Comparison of ENCODE assay signal across 15 mouse cellular contexts in genomic region chr2:52512206-52512605, GRCm38 (mm10).
A peak's percentile ranks its signal among the peaks of the same experiment; 100 is the strongest.
DNase-seq lines count a peak whose midpoint lies in the region; ATAC-seq and TF ChIP-seq lines count a peak whose summit lies in the region.
"Had no signal": no experiment of that assay in that cellular context is flagged by ENCODE, and none has a peak within 500 bp of the region (broad histone marks: within the 10 kb centered on the region; RNA-seq: fewer than 3 reads in every experiment).

No protein-coding gene starts in this region.

- no peak for TF ChIP-seq POLR2A in brain, embryonic 14.5 days (IDR thresholded peaks at IDR 0.05; ENCODE audit: borderline replicate concordance, extremely low read depth, insufficient read depth, insufficient read length, poor library complexity, severe bottlenecking)

- no peak overlapping the region for H3K4me2 ChIP-seq in embryonic facial prominence, embryonic 14.5 days (ENCODE audit: low read depth, low read length)
- H3K4me2 ChIP-seq in hindbrain, embryonic 14.5 days (replicated peaks), result peak overlapping the region; percentile 19
- peak overlapping the region; percentile 18; the same call in 1 of the 2 replicates for H3K4me2 ChIP-seq in midbrain, embryonic 16.5 days (ENCODE audit: low read length)
- H3K4me2 ChIP-seq: embryonic facial prominence, embryonic 13.5 days; limb, embryonic 13.5 days had no signal

- 61% methylated on average over 3 of the region's 3 CpGs for WGBS in embryonic facial prominence, embryonic 14.5 days
- 13% methylated on average over 3 of the region's 3 CpGs for WGBS in hindbrain, embryonic 14.5 days
- WGBS in midbrain, embryonic 16.5 days, result 39% methylated on average over 3 of the region's 3 CpGs

- no peaks in the 10 kb centered on the region; the same call in 1 of the 2 replicates for H3K27me3 ChIP-seq in embryonic facial prominence, embryonic 14.5 days (replicated peaks; ENCODE audit: control insufficient read depth, insufficient read depth, low read length)
- no peaks in the 10 kb centered on the region for H3K27me3 ChIP-seq in hindbrain, embryonic 14.5 days (ENCODE audit: control insufficient read depth, insufficient read depth, low read length)
- H3K27me3 ChIP-seq in midbrain, embryonic 16.5 days (ENCODE audit: control insufficient read depth, insufficient read depth, low read depth, low read length), result no peaks in the 10 kb centered on the region

- ATAC-seq in embryonic facial prominence, embryonic 14.5 days (ENCODE audit: low read depth), result peak; percentile 61; the same call in 1 of the 2 replicates
- ATAC-seq in hindbrain, embryonic 14.5 days (ENCODE audit: low FRiP score), result peak; percentile 49; the same call in 1 of the 2 replicates
- ATAC-seq in midbrain, embryonic 16.5 days, result 0 out of 2 replicates have a peak, but pooled peaks have one; percentile 36
- ATAC-seq in erythroid progenitor cell, adult 5-6 weeks (replicated peaks; ENCODE audit: low FRiP score, poor library complexity, severe bottlenecking), result no peak
- ATAC-seq: CD4-positive, CD25-positive, alpha-beta regulatory T cell, adult 4 months had no signal

- H3K36me3 ChIP-seq in embryonic facial prominence, embryonic 14.5 days (ENCODE audit: control insufficient read depth, insufficient read depth, low read length), result no peaks in the 10 kb centered on the region
- no peaks in the 10 kb centered on the region for H3K36me3 ChIP-seq in hindbrain, embryonic 14.5 days (replicated peaks; ENCODE audit: control insufficient read depth, insufficient read depth)
- H3K36me3 ChIP-seq in midbrain, embryonic 16.5 days (ENCODE audit: control insufficient read depth, insufficient read depth, low read length), result no peaks in the 10 kb centered on the region
- H3K36me3 ChIP-seq: embryonic facial prominence, embryonic 13.5 days; limb, embryonic 13.5 days had no signal

- no peak overlapping the region for H3K4me3 ChIP-seq in embryonic facial prominence, embryonic 14.5 days (ENCODE audit: low read depth, low read length)
- H3K4me3 ChIP-seq in hindbrain, embryonic 14.5 days (replicated peaks; ENCODE audit: low read length), result no peak overlapping the region
- no peak overlapping the region for H3K4me3 ChIP-seq in midbrain, embryonic 16.5 days (ENCODE audit: low read depth, low read length)
- H3K4me3 ChIP-seq: embryonic facial prominence, embryonic 13.5 days; limb, embryonic 13.5 days had no signal

- DNase-seq in brain, embryonic 14.5 days (ENCODE audit: low read depth), result peak; percentile 51
- no peak for DNase-seq in embryonic facial prominence, embryonic 14.5 days (ENCODE audit: low spot score)
- DNase-seq in hindbrain, embryonic 14.5 days (ENCODE audit: low spot score), result no peak
- no peak for DNase-seq in cerebellum, adult 11 months
- DNase-seq in cerebellum, adult 11-12 months, result no peak
- DNase-seq: heart, adult 11 months; heart, postnatal 10 days; kidney, adult 8-10 months; layer of hippocampus, postnatal 36 days; liver, postnatal 0 days had no signal

- no peak overlapping the region for H3K27ac ChIP-seq in embryonic facial prominence, embryonic 14.5 days (replicated peaks; ENCODE audit: low read depth, low read length)
- peak overlapping the region; percentile 78 for H3K27ac ChIP-seq in hindbrain, embryonic 14.5 days
- peak overlapping the region; percentile 19; the same call in 1 of the 2 replicates for H3K27ac ChIP-seq in midbrain, embryonic 16.5 days (ENCODE audit: low read length)
- H3K27ac ChIP-seq: embryonic facial prominence, embryonic 13.5 days; limb, embryonic 13.5 days had no signal

- no peak overlapping the region for H3K9ac ChIP-seq in embryonic facial prominence, embryonic 14.5 days (ENCODE audit: low read depth, low read length)
- H3K9ac ChIP-seq in hindbrain, embryonic 14.5 days, result peak overlapping the region; percentile 22; the same call in 1 of the 2 replicates
- H3K9ac ChIP-seq in midbrain, embryonic 16.5 days (ENCODE audit: low read depth, low read length), result no peak overlapping the region
- H3K9ac ChIP-seq: embryonic facial prominence, embryonic 13.5 days; limb, embryonic 13.5 days; liver, postnatal 0 days had no signal

- TF ChIP-seq CTCF in brain, embryonic 14.5 days (IDR thresholded peaks at IDR 0.05; ENCODE audit: borderline replicate concordance, extremely low read depth, insufficient read depth, insufficient read length), result no peak

- H3K9me3 ChIP-seq in embryonic facial prominence, embryonic 14.5 days (ENCODE audit: control insufficient read depth, low read length), result no peaks in the 10 kb centered on the region
- H3K9me3 ChIP-seq in hindbrain, embryonic 14.5 days (ENCODE audit: control insufficient read depth, low read length), result no peaks in the 10 kb centered on the region
- H3K9me3 ChIP-seq in midbrain, embryonic 16.5 days (replicated peaks; ENCODE audit: control insufficient read depth, low read length, poor library complexity, severe bottlenecking), result no peaks in the 10 kb centered on the region
- H3K9me3 ChIP-seq: embryonic facial prominence, embryonic 13.5 days; limb, embryonic 13.5 days had no signal

- peaks cover 6% of the 10 kb centered on the region for H3K4me1 ChIP-seq in embryonic facial prominence, embryonic 14.5 days (ENCODE audit: control insufficient read depth, insufficient read depth, low read length)
- peaks cover 16% of the 10 kb centered on the region; the same call in 1 of the 2 replicates for H3K4me1 ChIP-seq in hindbrain, embryonic 14.5 days (replicated peaks; ENCODE audit: control insufficient read depth, insufficient read depth, low read length)
- H3K4me1 ChIP-seq in midbrain, embryonic 16.5 days (ENCODE audit: control insufficient read depth, insufficient read depth, low read length), result peaks cover 5% of the 10 kb centered on the region
- H3K4me1 ChIP-seq: limb, embryonic 13.5 days had no signal
